8 mouse cellular contexts compared by ENCODE assay signal in genomic region chr7:79147931-79148653, GRCm38 (mm10). TPM values are rescaled to one million over a fixed set of nuclear protein-coding genes. Genes with fewer than 3 reads are reported as not detected.
DNase-seq lines count a peak whose midpoint lies in the region; ATAC-seq and TF ChIP-seq lines count a peak whose summit lies in the region.

No protein-coding gene starts in this region.

- WGBS in heart, adult 2 months: 2% methylated on average over 20 of the region's 20 CpGs
- under 1% methylated on average over 20 of the region's 20 CpGs for WGBS in hindbrain, embryonic 14.5 days
- 4% methylated on average over 20 of the region's 20 CpGs for WGBS in lung, postnatal 0 days
- 1% methylated on average over 20 of the region's 20 CpGs for WGBS in stomach, postnatal 0 days

- TF ChIP-seq EP300 in heart, adult 2 months (IDR thresholded peaks at IDR 0.05; ENCODE audit: insufficient read depth, low read depth, low read length): no peak
- no peak for TF ChIP-seq EP300 in lung, postnatal 0 days (IDR thresholded peaks at IDR 0.05)
- no peak for TF ChIP-seq EP300 in stomach, postnatal 0 days (optimal IDR thresholded peaks at IDR 0.05)

- TF ChIP-seq CTCF in heart, adult 2 months (IDR thresholded peaks at IDR 0.05): no peak
- no peak for TF ChIP-seq CTCF in lung, postnatal 0 days (IDR thresholded peaks at IDR 0.05)
- no peak for TF ChIP-seq CTCF in stomach, postnatal 0 days (IDR thresholded peaks at IDR 0.05; ENCODE audit: low read depth)

- H3K36me3 ChIP-seq in heart, adult 2 months (ENCODE audit: control insufficient read depth, insufficient read depth, low read length): no peaks in the 10 kb centered on the region
- H3K36me3 ChIP-seq in hindbrain, embryonic 14.5 days (replicated peaks; ENCODE audit: control insufficient read depth, insufficient read depth): 0 out of 2 replicates have a peak, but pooled peaks cover 5% of the 10 kb centered on the region
- no peaks in the 10 kb centered on the region for H3K36me3 ChIP-seq in lung, postnatal 0 days (ENCODE audit: insufficient read depth, low read length)
- peaks cover 5% of the 10 kb centered on the region for H3K36me3 ChIP-seq in stomach, postnatal 0 days (ENCODE audit: control insufficient read depth, insufficient read depth, low read length)

- H3K4me2 ChIP-seq in hindbrain, embryonic 14.5 days (replicated peaks): peak overlapping the region; percentile 66
- H3K4me2 ChIP-seq in lung, postnatal 0 days (replicated peaks; ENCODE audit: low read depth, low read length): peak overlapping the region; percentile 75
- peak overlapping the region; percentile 65 for H3K4me2 ChIP-seq in stomach, postnatal 0 days (replicated peaks; ENCODE audit: low read depth)

- 0 out of 2 replicates have a peak, but pooled peaks have one; percentile 9 for ATAC-seq in hindbrain, embryonic 14.5 days (ENCODE audit: low FRiP score)
- ATAC-seq in lung, postnatal 0 days: peak; percentile 12; the same call in 1 of the 2 replicates
- ATAC-seq in stomach, postnatal 0 days (ENCODE audit: low FRiP score, low TSS enrichment): 0 out of 2 replicates have a peak, but pooled peaks have one; percentile 0

- H3K4me3 ChIP-seq in heart, adult 2 months: peak overlapping the region; percentile 69
- H3K4me3 ChIP-seq in hindbrain, embryonic 14.5 days (replicated peaks; ENCODE audit: low read length): peak overlapping the region; percentile 41
- H3K4me3 ChIP-seq in lung, postnatal 0 days (ENCODE audit: low read depth, low read length): peak overlapping the region; percentile 73
- H3K4me3 ChIP-seq in stomach, postnatal 0 days (ENCODE audit: low read depth, low read length): peak overlapping the region; percentile 55

- peak overlapping the region; percentile 85 for H3K9ac ChIP-seq in heart, adult 2 months (ENCODE audit: low read depth, low read length)
- peak overlapping the region; percentile 32 for H3K9ac ChIP-seq in hindbrain, embryonic 14.5 days
- peak overlapping the region; percentile 65 for H3K9ac ChIP-seq in lung, postnatal 0 days (replicated peaks; ENCODE audit: low read depth)
- H3K9ac ChIP-seq in stomach, postnatal 0 days (ENCODE audit: low read length): peak overlapping the region; percentile 64

- intact Hi-C loops in heart, adult 2 months (cut with DNase I): loop anchor here (5.0 kb wide), 1 partner anchor 319 kb away; the partner anchor contains the start of gene Polg
- intact Hi-C loops in heart, postnatal 25 days (cut with DNase I): loop anchor here (10.0 kb wide), 1 partner anchor 317 kb away; the partner anchor contains the start of gene Polg

- H3K27ac ChIP-seq in heart, adult 2 months: peak overlapping the region; percentile 96
- H3K27ac ChIP-seq in hindbrain, embryonic 14.5 days: no peak overlapping the region
- peak overlapping the region; percentile 86 for H3K27ac ChIP-seq in lung, postnatal 0 days (ENCODE audit: low read length)
- H3K27ac ChIP-seq in stomach, postnatal 0 days (replicated peaks): peak overlapping the region; percentile 70

- no peak for TF ChIP-seq POLR2A in heart, adult 2 months (IDR thresholded peaks at IDR 0.05; ENCODE audit: insufficient read depth, low read depth, low read length)

- H3K9me3 ChIP-seq in hindbrain, embryonic 14.5 days (ENCODE audit: control insufficient read depth, low read length): no peaks in the 10 kb centered on the region
- no peaks in the 10 kb centered on the region for H3K9me3 ChIP-seq in lung, postnatal 0 days (ENCODE audit: low read length)
- H3K9me3 ChIP-seq in stomach, postnatal 0 days (ENCODE audit: control insufficient read depth, low read length): no peaks in the 10 kb centered on the region

- H3K27me3 ChIP-seq in heart, adult 2 months (ENCODE audit: control insufficient read depth, insufficient read depth, low read length): no peaks in the 10 kb centered on the region
- peaks cover 9% of the 10 kb centered on the region; the same call in 1 of the 2 replicates for H3K27me3 ChIP-seq in hindbrain, embryonic 14.5 days (ENCODE audit: control insufficient read depth, insufficient read depth, low read length)
- H3K27me3 ChIP-seq in lung, postnatal 0 days (replicated peaks; ENCODE audit: insufficient read depth, low read length): no peaks in the 10 kb centered on the region
- H3K27me3 ChIP-seq in stomach, postnatal 0 days (ENCODE audit: control insufficient read depth, insufficient read depth, low read length): no peaks in the 10 kb centered on the region

- peaks cover 6% of the 10 kb centered on the region for H3K4me1 ChIP-seq in heart, adult 2 months (ENCODE audit: control insufficient read depth, insufficient read depth, low read length)
- peaks cover 14% of the 10 kb centered on the region for H3K4me1 ChIP-seq in hindbrain, embryonic 14.5 days (replicated peaks; ENCODE audit: control insufficient read depth, insufficient read depth, low read length)
- H3K4me1 ChIP-seq in lung, postnatal 0 days (ENCODE audit: insufficient read depth, low read depth, low read length): no peaks in the 10 kb centered on the region
- H3K4me1 ChIP-seq in stomach, postnatal 0 days (replicated peaks; ENCODE audit: control insufficient read depth, insufficient read depth): no peaks in the 10 kb centered on the region

- peak in 1 of 2 experiments; percentile 50 for DNase-seq in heart, adult 2 months
- DNase-seq in heart, postnatal 25 days (ENCODE audit: low spot score): no peak
- DNase-seq in embryo, embryonic 11 days: peak; percentile 50
- DNase-seq in hindbrain, embryonic 14.5 days (ENCODE audit: low spot score): no peak
- DNase-seq in lung, postnatal 0 days (ENCODE audit: low spot score): peak; percentile 52
- no peak for DNase-seq in stomach, postnatal 0 days (ENCODE audit: low spot score)
- DNase-seq in right cerebral cortex, postnatal 36 days (ENCODE audit: low spot score in 2 of 2): no peak
- no peak for DNase-seq in urinary bladder, postnatal 36 days (ENCODE audit: low spot score in 2 of 2)

- peaks cover 2% of the 10 kb centered on the region; the same call in 1 of the 2 replicates for H3K79me2 ChIP-seq in heart, adult 2 months (replicated peaks; ENCODE audit: control insufficient read depth, insufficient read depth, low read length)

RNA-seq across cellular contexts. Expression of gene Mfge8, which starts 0.8 kb away (rescaled TPM):
- 100 to 1,000 TPM; 122 to 133 TPM for total RNA-seq in heart, adult 2 months (2021)
- 172 and 178 TPM in 2 replicates for polyA plus RNA-seq in heart, adult 2 months (2012; rRNA removed)
- total RNA-seq in heart, postnatal 25 days (2021): 100 to 1,000 TPM; 118 to 144 TPM
- 183 and 205 TPM in 2 replicates for polyA plus RNA-seq in hindbrain, embryonic 14.5 days (2014; fragmentation: Nextera tagmentation; extraction: Ambion mirVana)
- polyA plus RNA-seq in lung, postnatal 0 days (2015; fragmentation: Nextera tagmentation; extraction: Ambion mirVana): 312 and 318 TPM in 2 replicates
- 178 TPM in 2 replicates for polyA plus RNA-seq in stomach, postnatal 0 days (2015; fragmentation: Nextera tagmentation; extraction: Ambion mirVana)

RNA-seq across cellular contexts. Expression of gene Hapln3, which starts 17.3 kb away (rescaled TPM):
- under 1 TPM; 0.14 to 0.18 TPM for total RNA-seq in heart, adult 2 months (2021)
- polyA plus RNA-seq in heart, adult 2 months (2012; rRNA removed): 0.57 and 1.3 TPM in 2 replicates
- under 1 TPM; 0.20 to 0.31 TPM for total RNA-seq in heart, postnatal 25 days (2021)
- 2.2 and 2.5 TPM in 2 replicates for polyA plus RNA-seq in hindbrain, embryonic 14.5 days (2014; fragmentation: Nextera tagmentation; extraction: Ambion mirVana)
- polyA plus RNA-seq in lung, postnatal 0 days (2015; fragmentation: Nextera tagmentation; extraction: Ambion mirVana): 0.17 TPM in 1 of 2 replicates, not detected in the other
- polyA plus RNA-seq in stomach, postnatal 0 days (2015; fragmentation: Nextera tagmentation; extraction: Ambion mirVana): 0.62 and 0.67 TPM in 2 replicates

Comparison
In these comparisons a context has a peak if more than half of its experiments do, and no peak if none do; other contexts are left out.
1. DNase-seq: peak in embryo, embryonic 11 days (single experiment) and lung, postnatal 0 days (single experiment); none in heart, postnatal 25 days (single experiment), hindbrain, embryonic 14.5 days (single experiment), stomach, postnatal 0 days (single experiment), right cerebral cortex, postnatal 36 days (0 of 2) and urinary bladder, postnatal 36 days (0 of 2).
2. H3K9ac ChIP-seq: peak in every context shown above with its lines; median percentile 85 in heart, adult 2 months; 65 in lung, postnatal 0 days; 64 in stomach, postnatal 0 days; 32 in hindbrain, embryonic 14.5 days.
3. Peak in every context shown above with its lines, with median percentiles within 50 percentile points of each other: H3K4me3 ChIP-seq, ATAC-seq and H3K4me2 ChIP-seq.